Mouse (Mus musculus) embryo, embryonic 11 days (tissue): ENCODE results near the gene Rtl5.

ENCODE experiments used
- DNase-seq: peaks from one replicate; pipeline ENCODE4 v3.0.0-alpha.2; 2015

Rtl5 gene

DNA sequence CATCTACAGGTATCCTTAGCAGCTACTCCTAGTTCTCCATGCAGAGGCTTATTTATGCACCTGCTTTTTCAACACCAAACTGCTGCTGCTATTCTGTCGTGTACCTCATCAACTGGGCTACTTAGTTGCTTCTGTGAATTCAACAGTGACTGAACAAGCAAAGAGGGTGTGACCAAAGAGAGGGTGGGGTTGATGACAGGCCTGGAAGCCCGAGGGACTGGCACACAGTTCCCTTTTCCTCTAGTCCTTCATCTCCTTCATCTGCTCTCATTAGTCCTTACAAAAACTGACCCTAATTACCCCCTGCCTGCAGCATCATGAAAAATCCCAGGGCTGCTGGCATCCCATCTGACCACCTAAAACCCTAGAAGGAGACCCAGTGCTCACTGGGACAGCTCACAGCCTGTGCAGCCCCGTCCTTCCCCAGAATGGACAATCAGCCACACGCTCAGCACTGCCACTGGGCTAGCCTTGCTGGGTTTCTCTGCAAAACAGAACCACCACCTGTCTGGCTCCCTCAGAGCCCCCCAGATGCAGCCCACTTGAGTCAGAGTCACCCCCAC, 5.8 kb downstream of the Rtl5 start:
- DNase-seq: no peak

DNA sequence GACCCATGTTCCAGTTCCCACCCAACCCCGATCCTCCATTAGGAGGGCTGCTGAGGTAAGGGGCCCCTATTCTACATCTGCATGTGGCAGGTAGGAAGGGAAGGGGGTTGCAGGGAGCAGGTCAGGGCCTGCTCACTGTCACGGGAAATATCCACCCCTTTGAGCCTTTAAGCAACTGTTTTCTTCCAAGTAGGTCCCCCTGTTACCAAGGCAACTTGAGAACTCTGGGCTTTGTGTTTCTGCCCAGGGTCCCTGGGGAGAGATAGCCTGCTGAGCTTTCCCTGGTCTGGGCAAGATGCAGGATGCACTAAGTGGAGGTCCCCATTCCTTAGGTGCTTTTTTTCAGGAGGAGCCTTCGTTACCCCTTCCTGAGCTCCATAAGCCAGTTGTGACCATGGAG, 7.0 kb downstream of the Rtl5 start:
- DNase-seq: no peak

DNA sequence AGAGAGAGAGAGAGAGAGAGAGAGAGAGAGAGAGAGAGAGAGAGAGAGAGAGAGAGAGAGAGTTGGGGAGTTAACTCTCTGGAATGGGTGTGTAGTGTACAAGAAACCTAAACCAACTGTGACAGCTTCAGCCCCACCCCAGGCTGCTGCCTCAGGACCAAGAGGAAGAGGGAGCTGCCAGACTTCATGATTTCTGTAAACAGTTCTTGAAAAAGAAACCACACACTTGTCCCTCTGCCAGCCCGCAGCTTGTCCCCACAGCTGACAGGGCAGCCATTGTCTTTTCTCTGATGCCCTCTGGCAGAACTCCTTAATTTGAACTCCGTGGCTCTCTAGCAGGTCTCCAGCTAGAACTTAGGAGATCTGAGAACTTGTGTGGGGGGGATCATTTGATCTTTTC, 10.2 kb downstream of the Rtl5 start:
- DNase-seq: no peak

DNA sequence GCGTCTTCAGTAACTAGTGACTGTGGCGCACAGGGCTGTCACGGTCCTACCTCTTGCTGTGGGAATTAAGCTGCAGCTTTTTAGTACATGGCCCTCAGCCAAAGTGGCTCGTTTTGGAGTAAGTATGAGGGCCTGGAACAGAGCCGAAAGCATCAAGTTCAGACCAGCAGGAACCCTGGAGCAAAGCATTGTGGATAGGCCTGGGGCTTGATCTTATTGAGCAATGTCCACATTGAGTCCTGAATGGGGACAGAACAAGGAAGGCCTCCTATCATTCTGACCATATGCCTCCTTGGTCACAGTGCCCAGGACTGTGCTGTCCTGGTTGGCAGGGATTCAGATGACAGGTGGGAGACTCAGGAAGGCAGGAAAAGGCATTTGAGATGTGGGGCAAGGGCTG, 10.9 kb downstream of the Rtl5 start:
- no peak for DNase-seq

DNA sequence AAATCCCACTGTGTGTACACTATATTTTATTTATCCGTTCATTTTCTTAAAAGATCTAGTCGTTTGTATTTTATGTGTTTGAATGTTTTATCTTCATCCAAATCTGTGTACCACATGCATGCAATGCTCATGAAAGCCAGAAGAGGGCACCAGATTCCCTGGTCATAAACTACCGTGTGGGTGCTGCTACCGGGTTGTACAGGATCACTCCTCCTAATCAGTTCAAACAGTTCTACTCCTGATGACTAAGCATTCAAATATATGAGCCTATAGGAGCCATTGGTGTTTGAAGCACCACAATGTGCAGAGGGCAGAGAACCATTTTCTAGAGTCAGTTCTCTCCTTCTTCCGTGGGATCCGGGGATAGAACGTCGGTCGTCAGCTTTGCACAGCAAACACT, 11.7 kb downstream of the Rtl5 start:
- no peak for DNase-seq

DNA sequence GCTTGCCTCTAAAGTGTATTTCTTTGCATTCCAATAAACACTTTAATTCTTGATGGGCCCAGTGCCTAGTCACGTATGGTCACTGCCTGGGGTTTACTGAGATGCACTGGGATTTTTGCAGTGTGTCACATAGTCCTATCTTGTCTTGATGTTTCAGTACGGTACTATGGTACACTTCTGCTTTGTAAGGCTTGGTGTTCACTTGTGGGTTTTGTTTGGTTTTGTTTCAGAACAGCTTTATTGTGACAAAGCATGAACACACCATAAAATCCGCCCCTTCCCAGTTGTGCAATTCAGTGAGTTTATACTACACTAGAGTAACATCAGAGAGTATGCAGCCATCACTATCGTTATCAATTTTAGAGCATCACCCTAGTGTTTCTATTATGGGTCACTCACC, 17.1 kb downstream of the Rtl5 start:
- DNase-seq: no peak

DNA sequence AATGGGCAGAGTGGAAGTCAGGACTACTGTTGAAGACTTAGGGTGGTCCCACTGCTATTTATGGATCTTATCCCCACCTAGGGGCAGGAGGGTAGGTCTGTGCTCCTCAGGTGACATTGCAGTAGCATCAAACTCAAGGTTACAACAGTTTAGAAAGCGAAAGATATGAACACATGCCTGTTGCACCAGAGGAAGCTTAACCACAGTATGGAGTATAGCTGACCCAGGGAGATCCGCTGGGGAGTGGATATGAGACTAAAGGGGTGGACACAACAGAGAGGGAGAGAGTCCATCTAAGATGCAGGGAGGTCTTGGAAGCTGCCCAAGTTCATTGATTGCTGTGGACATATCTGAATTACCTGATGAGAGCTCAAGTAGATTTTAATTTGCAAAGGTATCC, 17.7 kb downstream of the Rtl5 start:
- DNase-seq: no peak

DNA sequence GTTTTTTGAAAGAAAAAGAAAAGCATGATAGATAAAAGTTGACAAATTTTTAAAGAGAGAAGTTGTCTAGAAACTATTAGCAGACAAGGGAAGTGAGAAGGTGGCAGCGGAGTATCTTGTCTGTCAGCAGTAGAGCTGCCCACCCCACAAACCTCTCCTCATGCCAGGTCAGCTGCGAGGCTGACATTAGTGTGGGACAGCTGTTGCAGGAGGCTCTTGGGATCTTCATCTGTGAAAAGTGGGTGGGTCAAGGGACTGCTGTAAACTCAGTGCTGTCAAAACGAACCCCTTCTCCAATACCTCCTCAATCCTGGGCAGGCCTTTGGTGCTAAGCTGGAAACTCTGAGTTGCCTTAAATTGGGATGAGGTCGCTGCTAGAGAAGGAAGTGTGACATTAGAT, 19.9 kb downstream of the Rtl5 start:
- no peak for DNase-seq

DNA sequence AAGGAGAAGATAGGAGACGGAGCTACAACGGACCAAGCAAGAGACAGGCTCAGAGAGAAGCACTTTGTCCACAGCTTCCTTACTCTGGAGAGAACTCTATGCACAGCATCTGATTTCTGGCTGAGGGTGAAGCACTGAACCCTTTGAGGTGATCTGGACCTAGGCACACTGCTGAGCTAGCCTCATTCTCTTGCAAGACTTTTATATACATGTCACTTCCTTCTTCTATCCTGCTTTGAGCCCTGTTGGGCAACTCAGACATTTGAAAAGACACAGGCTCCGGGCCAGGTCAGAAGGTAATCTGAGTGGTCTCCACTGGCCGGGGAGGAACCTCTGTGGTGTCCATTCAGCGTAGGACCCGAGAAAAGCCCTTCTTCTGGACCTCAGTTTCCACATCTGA, 20.6 kb downstream of the Rtl5 start:
- DNase-seq: no peak

DNA sequence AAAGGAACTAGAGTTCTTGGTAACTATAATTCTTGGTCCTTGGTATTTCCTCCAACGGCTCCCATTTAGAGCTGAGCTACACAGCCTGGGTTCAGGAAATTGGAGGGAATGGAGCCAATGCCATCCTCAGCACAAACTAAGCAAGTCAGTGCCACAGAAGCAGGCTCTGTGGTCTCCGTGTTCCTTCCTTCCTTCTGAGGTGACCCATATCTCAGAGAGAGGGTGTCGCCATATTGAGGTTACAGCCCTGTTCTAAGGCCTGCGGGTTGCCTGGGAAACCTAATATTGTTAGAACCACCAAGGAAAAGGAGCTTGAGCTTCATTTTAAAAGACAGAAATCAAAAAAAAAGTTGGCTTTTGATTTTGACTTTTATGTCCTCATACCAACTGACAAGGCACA, 28.7 kb downstream of the Rtl5 start:
- no peak for DNase-seq

DNA sequence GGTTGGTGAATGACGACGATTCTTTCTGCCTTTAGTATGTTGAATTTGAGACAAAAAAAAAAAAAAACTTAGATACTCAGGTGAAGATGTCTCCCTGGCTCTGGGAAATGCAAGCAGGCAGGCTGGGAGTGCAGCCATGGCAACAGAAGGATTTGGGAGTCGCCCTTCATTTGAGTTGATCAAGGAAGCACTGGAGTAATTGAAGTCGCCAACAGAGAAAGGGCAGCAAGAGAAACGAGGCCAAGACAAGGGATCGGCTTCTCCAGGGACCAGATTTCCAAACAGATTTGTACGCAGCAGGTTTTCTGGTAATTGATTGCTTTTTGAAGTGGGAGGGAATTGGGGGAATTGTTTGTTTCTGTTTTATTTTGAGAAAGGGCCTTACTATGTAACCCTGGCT, 29.5 kb downstream of the Rtl5 start:
- no peak for DNase-seq

DNA sequence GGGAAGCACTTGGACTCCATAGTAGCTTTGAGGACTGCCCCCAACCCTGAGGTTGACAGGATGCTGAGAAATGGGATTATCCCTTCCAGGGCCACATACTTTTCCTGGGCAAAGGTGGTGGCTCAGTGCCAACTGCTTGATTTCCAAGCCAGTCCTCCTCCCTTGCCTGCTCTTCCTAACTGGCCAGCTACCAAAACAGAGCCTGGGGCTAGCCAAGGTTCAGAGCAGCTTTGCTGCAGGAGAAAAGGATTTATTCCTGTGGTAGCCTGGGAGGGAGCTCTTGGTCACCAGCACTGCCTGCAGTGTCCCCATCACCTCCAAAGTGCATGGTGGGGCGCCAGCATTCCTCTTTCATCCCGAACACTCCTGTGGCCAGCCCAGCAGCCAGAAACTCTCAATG, 33.6 kb downstream of the Rtl5 start:
- DNase-seq: no peak

DNA sequence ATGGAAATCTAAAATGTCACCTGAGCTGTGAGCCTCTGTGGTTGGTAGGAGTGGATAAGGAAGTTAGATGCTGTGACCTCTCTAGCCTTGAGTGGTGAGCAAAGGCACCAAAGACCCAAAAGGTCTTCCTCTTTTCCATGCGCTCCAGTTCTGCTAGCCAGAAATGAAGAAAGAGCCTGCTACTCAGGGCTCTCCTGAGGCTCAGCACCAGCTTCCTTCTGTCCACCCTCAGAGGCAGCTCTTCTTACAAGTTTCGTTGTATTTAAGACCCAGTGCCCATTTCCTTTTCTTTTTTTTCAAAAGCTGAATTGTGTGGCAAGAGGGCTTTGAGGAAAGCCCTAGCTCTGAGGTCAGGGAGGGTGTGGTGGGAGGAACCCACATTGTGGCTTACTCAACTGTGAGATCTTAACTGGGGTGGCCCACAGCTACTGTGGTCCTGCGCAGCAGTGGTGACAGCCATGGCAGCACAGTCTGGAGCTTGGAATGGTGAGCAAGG, 34.2 kb downstream of the Rtl5 start:
- DNase-seq: no peak

DNA sequence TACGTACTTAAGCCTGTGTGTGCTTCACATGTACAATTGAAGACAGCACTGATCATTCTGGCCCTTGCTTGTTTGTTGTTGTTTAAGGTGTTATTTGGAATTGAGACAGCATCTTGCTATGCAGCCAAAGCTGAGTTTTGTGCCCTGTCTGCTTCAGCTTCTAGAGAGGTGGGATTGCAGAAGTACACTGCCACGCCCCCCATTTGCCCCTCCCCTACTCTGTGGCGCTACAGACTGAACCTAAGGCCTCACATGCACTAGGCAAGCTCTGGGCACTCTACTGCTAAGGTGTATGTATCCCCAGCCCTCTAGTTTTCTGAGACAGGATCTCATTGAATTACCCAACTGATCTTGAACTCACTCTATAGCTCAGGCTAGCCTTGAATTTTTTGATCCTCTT, 35.4 kb downstream of the Rtl5 start:
- DNase-seq: no peak

DNA sequence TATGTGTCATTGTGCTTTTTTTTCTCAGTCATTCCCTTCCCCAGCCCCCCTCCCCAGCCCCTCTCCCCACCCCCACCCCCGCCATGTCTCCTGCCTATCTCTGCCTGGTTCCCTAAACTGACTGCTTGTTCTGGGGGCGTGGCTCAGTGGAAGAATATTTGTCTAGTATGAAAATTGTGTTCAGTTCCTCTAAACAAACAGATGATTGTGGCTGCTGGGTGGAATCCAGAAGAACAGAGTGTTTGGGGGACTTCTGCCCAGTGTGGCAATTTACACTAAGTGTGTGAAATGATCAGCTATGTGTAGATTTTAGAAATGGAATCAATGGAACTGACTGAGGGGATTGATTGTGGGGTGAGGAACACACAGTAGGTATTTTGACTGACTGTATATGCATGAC, 37.5 kb downstream of the Rtl5 start:
- no peak for DNase-seq

DNA sequence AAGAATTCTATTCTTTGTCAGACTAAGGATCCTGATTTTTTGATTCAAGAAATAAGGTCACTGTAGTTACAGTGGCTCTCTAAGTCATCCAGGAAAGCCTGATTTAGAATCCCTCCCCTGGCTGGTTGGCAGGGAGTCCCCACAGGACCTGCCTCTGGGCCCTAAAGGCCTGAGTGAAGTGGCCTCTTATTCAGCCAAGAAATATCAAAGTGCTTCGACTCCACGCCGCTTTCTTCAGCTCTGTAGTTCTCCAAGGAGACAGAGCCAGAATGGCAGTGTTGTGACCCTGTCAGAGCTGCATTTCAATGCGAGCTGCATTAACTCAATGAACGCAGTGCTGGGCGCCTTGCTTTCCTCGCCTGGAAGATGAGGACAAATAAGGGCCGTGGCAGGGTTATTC, 38.7 kb downstream of the Rtl5 start:
- DNase-seq: peak; percentile 9

DNA sequence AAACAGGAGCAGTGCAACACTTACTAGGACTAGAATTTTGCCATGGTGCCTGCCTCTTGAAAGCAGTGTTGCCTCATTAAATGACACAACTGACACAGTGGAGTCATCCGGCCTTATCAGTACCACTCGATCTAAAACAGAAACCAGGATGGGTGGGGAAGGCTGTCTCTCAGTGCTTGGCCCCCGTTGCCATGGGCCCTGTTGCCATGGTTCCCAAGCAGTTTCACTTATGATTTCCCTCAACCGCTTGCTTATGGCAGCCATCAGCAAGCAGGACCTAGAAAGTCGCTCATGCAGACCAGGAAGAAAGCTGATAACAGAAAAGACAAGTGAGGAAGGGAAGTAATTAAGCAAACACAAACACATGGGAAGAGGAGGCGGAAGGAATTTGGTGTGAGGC, 39.3 kb downstream of the Rtl5 start:
- DNase-seq: no peak

DNA sequence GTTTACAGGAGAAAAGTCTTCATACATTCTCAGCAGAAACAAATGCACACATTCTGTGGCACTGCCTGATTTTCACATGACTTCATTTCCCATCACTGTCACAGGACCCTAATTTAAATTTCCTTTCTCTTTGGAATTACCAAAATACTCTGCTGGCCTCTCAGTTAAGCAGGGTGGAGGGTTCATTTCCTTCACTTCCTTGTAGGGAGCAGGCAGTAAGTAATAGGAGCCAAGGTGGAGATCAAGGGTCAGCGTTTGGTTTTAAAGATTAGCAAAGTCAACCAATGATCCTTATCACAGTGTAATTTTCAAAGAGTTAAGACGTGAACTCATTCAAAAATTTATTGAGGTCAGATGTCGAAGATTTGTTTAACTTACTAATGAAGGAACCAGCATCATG, 46.1 kb downstream of the Rtl5 start:
- no peak for DNase-seq

DNA sequence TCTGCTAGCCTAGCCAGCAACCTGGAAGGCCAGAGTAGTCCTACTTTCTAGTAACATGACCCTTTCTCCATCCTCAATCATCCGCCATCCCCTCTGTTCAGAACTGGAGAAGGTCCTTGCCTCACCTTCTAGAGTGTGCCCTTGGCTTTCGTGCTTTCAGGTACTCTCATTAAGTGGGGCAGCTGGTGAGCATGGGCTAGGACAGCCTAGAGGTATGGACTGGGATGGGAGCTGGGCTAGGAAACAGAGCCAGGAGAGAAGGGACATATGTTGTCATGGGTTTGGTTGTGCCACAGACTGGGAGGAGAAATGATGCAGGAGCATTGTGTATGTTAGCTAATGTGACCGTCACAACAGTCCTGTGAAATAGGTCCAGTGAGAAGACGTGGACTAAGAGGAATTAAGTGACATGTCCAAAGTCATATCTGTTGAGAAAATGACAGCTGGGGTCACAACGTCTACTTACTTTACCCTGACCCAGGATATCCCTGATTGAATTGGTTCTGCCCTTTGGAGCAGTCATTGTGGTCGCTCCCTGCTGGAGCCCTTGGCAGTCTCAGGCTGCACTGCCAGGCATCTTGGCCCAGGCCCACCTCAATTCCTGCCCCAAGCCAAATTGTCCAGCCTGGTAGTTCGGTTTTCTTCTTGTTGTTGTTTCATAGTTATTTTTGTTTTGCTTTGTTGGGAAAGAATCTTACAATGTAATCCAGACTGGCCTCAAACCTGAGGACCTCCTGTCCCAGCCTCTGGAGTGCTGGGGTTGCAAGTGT, 51.4 kb downstream of the Rtl5 start:
- DNase-seq: no peak

DNA sequence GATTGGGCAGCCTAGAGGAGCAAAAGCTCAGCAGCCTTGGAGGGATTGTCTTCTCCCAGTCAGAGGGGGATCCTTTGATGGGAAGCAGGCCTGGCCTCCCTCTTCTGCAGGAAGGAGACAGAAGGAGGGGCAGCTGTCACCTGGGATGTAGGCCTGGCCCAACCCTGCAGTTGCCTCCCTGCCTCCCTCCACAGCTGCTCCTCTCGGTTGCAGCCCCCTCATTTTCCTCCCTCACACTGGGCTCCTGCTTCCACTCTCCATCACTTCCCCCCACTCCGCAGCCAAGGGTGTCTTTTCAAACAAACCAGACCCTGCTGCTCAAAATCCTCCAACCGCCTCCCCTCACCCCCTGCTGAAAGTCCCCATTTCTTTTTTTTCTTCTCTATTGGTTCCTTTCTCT, 52.2 kb downstream of the Rtl5 start:
- no peak for DNase-seq

DNA sequence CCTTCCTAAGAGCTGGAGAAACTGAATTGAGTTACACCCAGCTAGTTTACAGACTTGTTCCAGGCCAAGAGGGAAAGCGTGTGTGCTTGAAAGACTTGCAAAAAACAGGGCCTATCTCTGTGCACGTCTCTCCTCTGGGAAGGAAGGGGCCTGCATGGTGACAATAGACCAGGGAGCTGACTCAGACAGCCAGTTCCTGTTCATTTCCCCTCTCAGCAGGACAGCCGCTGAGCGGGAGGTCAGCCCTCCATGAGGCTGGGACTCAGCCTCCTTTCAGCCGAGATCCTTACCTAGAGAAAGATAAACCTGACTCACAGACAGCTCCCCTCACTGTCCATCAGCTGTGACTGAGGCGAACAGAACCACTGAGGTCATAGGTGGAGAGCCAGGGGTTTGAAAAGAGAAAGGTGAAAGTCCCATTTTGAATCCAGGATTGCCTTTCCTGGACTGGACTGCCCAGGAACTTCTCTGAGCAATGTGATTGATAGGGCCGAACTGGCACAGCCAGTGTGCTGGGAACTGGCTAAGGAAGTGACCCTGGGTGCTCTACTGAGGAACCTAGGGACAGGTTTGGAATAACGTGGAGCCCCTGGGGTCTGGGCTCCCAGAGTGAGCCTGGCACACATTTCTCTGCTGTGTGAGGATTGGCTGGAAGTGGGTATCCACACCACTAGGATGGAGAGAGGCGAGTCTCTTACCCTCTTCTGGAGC, 53.7 kb downstream of the Rtl5 start:
- no peak for DNase-seq
